ENCODE assay signal across 13 mouse cellular contexts in genomic region chr10:62296086-62296872, GRCm38 (mm10). TPM values are rescaled to one million over a fixed set of nuclear protein-coding genes. Genes with fewer than 3 reads are reported as not detected.
DNase-seq lines count a peak whose midpoint lies in the region; ATAC-seq and TF ChIP-seq lines count a peak whose summit lies in the region.
"Had no signal": no experiment of that assay in that cellular context is flagged by ENCODE, and none has a peak within 500 bp of the region (broad histone marks: within the 10 kb centered on the region; RNA-seq: fewer than 3 reads in every experiment).

No protein-coding gene starts in this region.

- no peak overlapping the region for H3K27ac ChIP-seq in embryonic facial prominence, embryonic 14.5 days (replicated peaks; ENCODE audit: low read depth, low read length)
- no peak overlapping the region for H3K27ac ChIP-seq in embryonic facial prominence, embryonic 10.5 days (replicated peaks)
- H3K27ac ChIP-seq in midbrain, embryonic 15.5 days, result peak overlapping the region; percentile 50; the same call in 1 of the 2 replicates
- no peak overlapping the region for H3K27ac ChIP-seq in midbrain, embryonic 10.5 days (replicated peaks)
- H3K27ac ChIP-seq in midbrain, postnatal 0 days (ENCODE audit: low read depth, low read length), result no peak overlapping the region
- H3K27ac ChIP-seq: heart, adult 2 months; midbrain, embryonic 12.5 days had no signal

- H3K27me3 ChIP-seq in embryonic facial prominence, embryonic 14.5 days (replicated peaks; ENCODE audit: control insufficient read depth, insufficient read depth, low read length), result no peaks in the 10 kb centered on the region
- no peaks in the 10 kb centered on the region for H3K27me3 ChIP-seq in embryonic facial prominence, embryonic 10.5 days (replicated peaks; ENCODE audit: low read depth, poor library complexity, severe bottlenecking)
- no peaks in the 10 kb centered on the region for H3K27me3 ChIP-seq in midbrain, embryonic 15.5 days (replicated peaks)
- no peaks in the 10 kb centered on the region for H3K27me3 ChIP-seq in midbrain, embryonic 10.5 days (ENCODE audit: low read depth, poor library complexity, severe bottlenecking)
- H3K27me3 ChIP-seq in midbrain, postnatal 0 days (ENCODE audit: insufficient read depth, low read length), result no peaks in the 10 kb centered on the region
- H3K27me3 ChIP-seq: midbrain, embryonic 12.5 days had no signal

- ATAC-seq in embryonic facial prominence, embryonic 14.5 days (ENCODE audit: low read depth), result peak; percentile 17; the same call in 1 of the 2 replicates
- peak; percentile 50 for ATAC-seq in midbrain, embryonic 15.5 days (replicated peaks)
- ATAC-seq in midbrain, postnatal 0 days (ENCODE audit: low FRiP score), result no peak
- ATAC-seq: forebrain, embryonic 16.5 days had no signal

- no peak overlapping the region for H3K9ac ChIP-seq in embryonic facial prominence, embryonic 14.5 days (ENCODE audit: low read depth, low read length)
- no peak overlapping the region for H3K9ac ChIP-seq in midbrain, embryonic 15.5 days
- H3K9ac ChIP-seq in midbrain, postnatal 0 days (replicated peaks; ENCODE audit: low read length, poor library complexity, severe bottlenecking), result no peak overlapping the region
- H3K9ac ChIP-seq: midbrain, embryonic 12.5 days had no signal

- DNase-seq in embryonic facial prominence, embryonic 14.5 days (ENCODE audit: low spot score), result peak; percentile 78
- DNase-seq in embryonic facial prominence, embryonic 10.5 days (ENCODE audit: low spot score), result no peak
- DNase-seq in midbrain, embryonic 10.5 days (ENCODE audit: low spot score), result no peak
- peak; percentile 81 for DNase-seq in midbrain, postnatal 0 days (ENCODE audit: low spot score)
- no peak for DNase-seq in thymus, postnatal 25 days
- DNase-seq in right cerebral cortex, postnatal 4 days, result no peak
- DNase-seq in gastrocnemius, postnatal 25 days, result no peak
- DNase-seq: heart, adult 2 months; lung, adult 18-20 months; thymus, postnatal 14 days had no signal

- H3K4me2 ChIP-seq in embryonic facial prominence, embryonic 14.5 days (ENCODE audit: low read depth, low read length), result no peak overlapping the region
- 0 out of 2 replicates have a peak overlapping the region, but pooled peaks have one; percentile 7 for H3K4me2 ChIP-seq in midbrain, embryonic 15.5 days
- no peak overlapping the region for H3K4me2 ChIP-seq in midbrain, postnatal 0 days (ENCODE audit: low read depth, low read length, poor library complexity, severe bottlenecking)
- H3K4me2 ChIP-seq: midbrain, embryonic 12.5 days had no signal

- H3K9me3 ChIP-seq in embryonic facial prominence, embryonic 14.5 days (ENCODE audit: control insufficient read depth, low read length), result no peaks in the 10 kb centered on the region
- no peaks in the 10 kb centered on the region for H3K9me3 ChIP-seq in embryonic facial prominence, embryonic 10.5 days
- no peaks in the 10 kb centered on the region for H3K9me3 ChIP-seq in midbrain, embryonic 15.5 days
- H3K9me3 ChIP-seq in midbrain, embryonic 10.5 days (replicated peaks), result no peaks in the 10 kb centered on the region
- no peaks in the 10 kb centered on the region for H3K9me3 ChIP-seq in midbrain, postnatal 0 days (ENCODE audit: low read length)
- H3K9me3 ChIP-seq: midbrain, embryonic 12.5 days had no signal

- H3K36me3 ChIP-seq in embryonic facial prominence, embryonic 14.5 days (ENCODE audit: control insufficient read depth, insufficient read depth, low read length), result peaks cover 19% of the 10 kb centered on the region; the same call in 1 of the 2 replicates
- peaks cover 14% of the 10 kb centered on the region for H3K36me3 ChIP-seq in embryonic facial prominence, embryonic 10.5 days (replicated peaks)
- peaks cover 11% of the 10 kb centered on the region; the same call in 1 of the 2 replicates for H3K36me3 ChIP-seq in midbrain, embryonic 15.5 days (replicated peaks)
- H3K36me3 ChIP-seq in midbrain, embryonic 10.5 days, result peaks cover 10% of the 10 kb centered on the region; the same call in 1 of the 2 replicates
- H3K36me3 ChIP-seq in midbrain, postnatal 0 days (ENCODE audit: insufficient read depth, low read length), result peaks cover 65% of the 10 kb centered on the region
- H3K36me3 ChIP-seq: midbrain, embryonic 12.5 days had no signal

- WGBS in embryonic facial prominence, embryonic 14.5 days, result 66% methylated on average over 22 of the region's 26 CpGs
- 65% methylated on average over 25 of the region's 26 CpGs for WGBS in embryonic facial prominence, embryonic 10.5 days
- 44% methylated on average over 24 of the region's 26 CpGs for WGBS in midbrain, embryonic 15.5 days
- WGBS in midbrain, embryonic 10.5 days, result 76% methylated on average over 22 of the region's 26 CpGs
- WGBS in midbrain, postnatal 0 days, result 53% methylated on average over 21 of the region's 26 CpGs

- TF ChIP-seq CTCF in midbrain, postnatal 0 days (IDR thresholded peaks at IDR 0.05), result no peak

- no peak overlapping the region for H3K4me3 ChIP-seq in embryonic facial prominence, embryonic 14.5 days (ENCODE audit: low read depth, low read length)
- H3K4me3 ChIP-seq in embryonic facial prominence, embryonic 10.5 days, result no peak overlapping the region
- no peak overlapping the region for H3K4me3 ChIP-seq in midbrain, embryonic 15.5 days
- H3K4me3 ChIP-seq in midbrain, embryonic 10.5 days, result no peak overlapping the region
- H3K4me3 ChIP-seq in midbrain, postnatal 0 days (ENCODE audit: low read depth, low read length), result no peak overlapping the region
- H3K4me3 ChIP-seq: heart, adult 2 months; midbrain, embryonic 12.5 days had no signal

- 0 out of 2 replicates have a peak, but pooled peaks cover 3% of the 10 kb centered on the region for H3K4me1 ChIP-seq in embryonic facial prominence, embryonic 14.5 days (ENCODE audit: control insufficient read depth, insufficient read depth, low read length)
- H3K4me1 ChIP-seq in embryonic facial prominence, embryonic 10.5 days, result peaks cover 7% of the 10 kb centered on the region; the same call in 1 of the 2 replicates
- H3K4me1 ChIP-seq in midbrain, embryonic 15.5 days, result peaks cover 7% of the 10 kb centered on the region; the same call in 1 of the 2 replicates
- peaks cover 6% of the 10 kb centered on the region for H3K4me1 ChIP-seq in midbrain, embryonic 10.5 days
- no peaks in the 10 kb centered on the region for H3K4me1 ChIP-seq in midbrain, postnatal 0 days (ENCODE audit: insufficient read depth, low read length)

RNA-seq across cellular contexts. Expression of gene Tacr2, which starts 44.0 kb away (rescaled TPM):
- polyA plus RNA-seq in embryonic facial prominence, embryonic 14.5 days (2014; fragmentation: Nextera tagmentation; extraction: Ambion mirVana), result not detected in 2 replicates
- polyA plus RNA-seq in embryonic facial prominence, embryonic 10.5 days (2016; fragmentation: Nextera tagmentation; extraction: Ambion mirVana), result not detected in 2 replicates
- not detected in 2 replicates for polyA plus RNA-seq in midbrain, embryonic 15.5 days (2015; fragmentation: Nextera tagmentation; extraction: Ambion mirVana)
- not detected in 2 replicates for polyA plus RNA-seq in midbrain, embryonic 10.5 days (2016; fragmentation: Nextera tagmentation; extraction: Ambion mirVana)
- total RNA-seq in midbrain, postnatal 0 days (2014; rRNA removed), result not detected in 2 replicates
- 0.06 TPM in 1 of 2 replicates, not detected in the other for polyA plus RNA-seq in midbrain, postnatal 0 days (2015; fragmentation: Nextera tagmentation; extraction: Ambion mirVana)
- not detected for total RNA-seq in gastrocnemius, postnatal 25 days (2021)
- total RNA-seq: heart, adult 2 months had no signal
- polyA plus RNA-seq: forebrain, embryonic 16.5 days; heart, adult 2 months; midbrain, embryonic 12.5 days had no signal

Comparison
In these comparisons a context has a peak if more than half of its experiments do, and no peak if none do; other contexts are left out.
1. DNase-seq: peak in embryonic facial prominence, embryonic 14.5 days (single experiment) and midbrain, postnatal 0 days (single experiment); none in embryonic facial prominence, embryonic 10.5 days (single experiment), midbrain, embryonic 10.5 days (single experiment), thymus, postnatal 25 days (single experiment), right cerebral cortex, postnatal 4 days (single experiment) and gastrocnemius, postnatal 25 days (single experiment).